Mouse (Mus musculus): ENCODE data around the gene Cks2.
A peak's percentile ranks its signal among the peaks of the same experiment; 100 is the strongest.
"Not testable (repeated sequence)": the region's sequence is repeated elsewhere in the genome, so short reads cannot be mapped to it uniquely, and the experiment has no call there.

Cks2 gene

DNA sequence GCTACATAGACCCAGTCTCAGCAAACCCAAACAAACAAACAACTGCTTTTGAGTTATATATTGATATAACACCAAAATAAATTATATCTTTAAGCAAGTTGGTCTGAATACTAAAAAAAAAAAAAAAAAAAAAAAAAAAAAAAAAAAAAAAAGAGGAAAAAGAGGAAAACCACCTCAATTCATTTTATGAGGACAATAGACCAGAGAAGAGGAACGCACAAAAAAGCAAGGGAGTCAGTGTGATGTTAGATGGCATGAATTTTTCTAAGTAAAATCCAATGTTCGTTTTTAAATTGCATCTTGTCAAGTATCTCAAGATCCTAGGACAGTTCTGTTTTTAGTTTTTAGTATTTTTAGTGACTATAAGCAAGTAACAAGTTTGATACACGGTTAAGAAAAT lies 3.6 kb upstream of the Cks2 start:
- DNase-seq, result no peak

DNA sequence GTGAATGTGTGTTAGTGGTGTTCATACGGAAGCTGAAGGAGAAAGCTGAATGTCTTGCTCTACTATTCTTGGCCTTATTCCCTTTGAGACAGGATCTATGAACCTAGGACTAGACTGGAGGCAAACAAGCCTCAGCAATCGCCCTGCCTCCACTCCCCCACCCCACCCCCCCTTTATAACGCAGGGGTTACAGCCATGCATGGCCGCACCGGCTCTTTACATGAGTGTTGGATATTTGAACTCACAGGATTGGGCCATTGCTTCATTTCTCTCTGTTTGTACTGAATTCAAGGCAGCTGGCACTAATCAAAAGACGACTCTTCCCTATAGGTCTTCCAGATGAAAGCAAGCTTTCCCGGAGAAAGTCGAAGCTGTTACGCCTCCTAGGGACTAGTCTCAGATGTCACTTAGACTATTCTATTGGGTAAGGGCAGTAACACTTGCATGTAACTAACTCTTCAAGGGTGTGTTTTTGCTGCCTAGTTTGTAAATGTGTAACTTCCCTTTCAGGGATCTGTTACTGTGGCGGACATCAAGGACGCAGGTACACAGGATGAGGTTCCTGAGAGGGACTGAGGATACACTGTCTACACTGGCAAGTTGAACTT lies 2.8 kb upstream of the Cks2 start:
- no peak for DNase-seq

DNA sequence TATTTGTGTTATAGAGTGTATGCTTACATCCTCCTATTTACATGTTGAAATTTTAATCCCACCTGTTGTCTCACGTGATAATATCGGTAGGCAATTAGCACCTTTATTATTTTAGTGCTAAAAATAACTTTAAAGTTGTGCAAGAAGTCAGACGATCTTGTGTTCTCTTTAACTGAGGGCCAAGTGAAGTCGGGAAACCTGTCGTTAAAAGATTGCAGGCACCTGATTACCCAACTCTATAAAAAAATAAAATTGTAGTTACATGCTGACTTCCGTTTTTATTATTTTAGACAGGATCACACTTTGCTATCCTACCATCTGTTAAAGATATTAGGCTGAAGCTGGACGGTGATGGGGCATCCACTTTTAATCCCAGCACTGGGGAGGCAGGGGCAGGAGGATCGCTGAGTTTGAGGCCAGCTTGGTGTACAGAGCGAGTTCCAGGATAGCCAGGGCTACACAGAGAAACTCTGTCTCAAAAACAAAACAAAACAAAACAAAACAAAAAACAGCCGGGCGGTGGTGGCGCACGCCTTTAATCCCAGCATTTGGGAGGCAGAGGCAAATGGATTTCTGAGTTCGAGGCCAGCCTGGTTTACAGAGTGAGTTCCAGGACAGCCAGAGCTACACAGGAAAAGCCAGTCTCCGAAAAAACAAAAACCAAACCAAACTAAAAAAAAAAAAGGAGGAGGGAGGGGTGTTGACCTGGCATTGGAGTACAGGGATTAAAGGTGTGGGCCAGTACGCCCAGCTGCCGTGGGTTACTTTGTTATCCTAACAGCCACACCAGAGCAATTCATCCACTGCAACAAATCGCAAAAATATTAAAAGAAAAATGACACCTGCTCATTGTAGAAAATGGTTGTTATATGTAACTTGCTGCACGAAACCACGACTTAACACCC lies 856 bp upstream of the Cks2 start:
- DNase-seq, result no peak

DNA sequence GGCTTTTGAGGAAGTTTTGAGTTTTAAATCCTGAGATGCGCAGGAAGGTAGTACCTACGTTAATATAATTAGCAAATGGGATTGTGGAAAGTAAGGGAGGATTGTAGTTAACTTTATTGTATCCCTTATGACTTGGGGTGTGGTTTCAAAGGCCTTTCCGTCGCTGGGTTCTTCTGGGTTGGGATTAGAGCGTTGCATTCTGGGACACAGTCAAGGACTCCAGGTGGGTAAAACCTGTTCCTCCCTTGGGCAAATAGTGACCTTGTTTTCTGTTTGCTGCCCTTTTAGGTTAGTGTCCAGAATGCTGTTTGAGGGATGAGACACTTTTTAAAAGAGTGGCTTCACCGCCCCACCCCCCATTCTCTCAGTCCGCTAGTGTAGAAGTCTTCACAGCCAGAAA lies 840 bp downstream of the Cks2 start:
- DNase-seq, result peak; percentile 14

DNA sequence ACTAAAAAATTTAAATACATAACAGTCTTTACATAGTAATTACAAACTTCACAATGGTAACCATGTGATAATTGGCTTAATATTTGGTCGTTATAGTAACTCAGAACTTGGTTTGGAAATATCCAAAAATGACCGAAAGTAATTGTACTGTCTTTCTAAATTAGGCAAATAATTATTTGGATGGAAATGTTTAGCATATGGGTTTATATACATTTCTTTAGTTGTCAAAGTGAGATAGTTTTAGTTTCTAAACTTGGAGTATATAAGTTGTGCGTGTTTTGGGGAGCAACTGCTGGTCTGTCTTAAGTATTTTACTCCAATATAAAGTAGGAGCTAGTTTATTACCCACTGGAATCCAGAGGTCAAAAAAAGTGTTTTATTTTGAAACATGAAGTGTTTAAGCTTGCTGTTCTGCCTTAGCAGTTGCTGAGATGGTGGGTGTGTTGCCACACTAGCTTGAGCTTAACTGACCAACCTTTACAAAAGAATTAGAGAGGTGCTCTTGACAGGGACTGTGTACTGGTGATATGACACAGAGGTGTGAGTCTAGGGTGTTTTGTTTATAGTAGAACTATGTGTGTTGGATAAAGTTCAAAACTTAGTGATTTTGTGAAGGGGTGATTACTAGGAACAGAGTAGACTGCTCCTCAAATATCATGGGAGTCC lies 1.5 kb downstream of the Cks2 start:
- no peak for DNase-seq

DNA sequence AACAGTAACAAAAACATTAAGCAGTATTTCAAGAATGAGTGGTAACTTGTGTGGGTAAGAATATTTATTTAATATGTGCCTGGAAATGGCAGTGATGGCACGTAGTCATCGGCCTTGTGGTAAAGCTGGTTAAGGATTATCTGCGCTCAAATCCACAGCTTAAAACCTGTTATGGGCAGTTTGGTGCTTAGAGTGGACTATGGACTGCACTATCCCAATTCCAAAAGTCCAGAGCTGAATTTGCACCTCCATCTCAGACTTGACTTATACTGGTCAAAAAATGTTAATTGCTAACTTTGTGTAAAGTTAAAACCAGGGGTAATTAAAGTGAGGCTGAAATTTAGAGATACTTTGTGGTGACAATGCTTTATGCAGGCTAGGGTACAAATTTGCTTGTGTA lies 2.7 kb downstream of the Cks2 start:
- no peak for DNase-seq

DNA sequence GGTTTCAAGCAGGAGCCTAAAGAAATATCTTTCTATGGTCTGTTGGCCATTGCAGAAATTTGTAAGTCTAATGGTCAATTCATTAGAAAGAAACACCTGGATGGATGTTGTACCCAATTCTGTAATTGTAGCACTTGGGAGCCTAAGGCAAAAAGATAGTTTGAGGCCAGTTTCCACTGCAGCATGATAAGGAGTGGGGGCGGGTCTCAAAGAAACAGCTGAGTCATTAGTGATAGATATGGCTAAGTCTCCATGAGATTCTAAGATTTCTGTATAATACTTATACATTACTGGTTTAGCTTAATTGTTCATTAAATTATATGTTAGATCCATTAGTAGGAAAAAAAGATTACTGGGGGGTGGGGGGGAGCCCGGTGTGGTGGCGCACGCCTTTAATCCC lies 3.2 kb downstream of the Cks2 start:
- DNase-seq, result no peak

DNA sequence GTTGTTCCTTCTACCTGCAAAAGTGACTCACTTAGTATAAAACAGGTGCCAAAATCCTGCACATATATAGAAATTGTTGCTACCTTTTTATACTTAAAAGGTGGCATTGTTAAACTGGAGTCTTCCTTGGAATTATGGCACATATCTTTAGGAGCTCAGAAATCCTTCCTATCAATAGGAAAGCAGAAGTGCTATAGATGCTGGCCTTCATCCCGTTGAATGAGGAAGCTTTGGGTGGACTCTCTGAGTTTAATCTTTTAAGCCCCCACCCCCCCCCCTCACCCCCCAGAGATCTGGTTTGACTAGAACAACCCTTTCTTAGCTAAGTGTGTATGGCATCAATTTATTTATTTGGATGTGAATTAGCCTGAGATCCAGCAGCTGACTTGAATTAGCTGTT lies 4.7 kb downstream of the Cks2 start:
- no peak for DNase-seq

DNA sequence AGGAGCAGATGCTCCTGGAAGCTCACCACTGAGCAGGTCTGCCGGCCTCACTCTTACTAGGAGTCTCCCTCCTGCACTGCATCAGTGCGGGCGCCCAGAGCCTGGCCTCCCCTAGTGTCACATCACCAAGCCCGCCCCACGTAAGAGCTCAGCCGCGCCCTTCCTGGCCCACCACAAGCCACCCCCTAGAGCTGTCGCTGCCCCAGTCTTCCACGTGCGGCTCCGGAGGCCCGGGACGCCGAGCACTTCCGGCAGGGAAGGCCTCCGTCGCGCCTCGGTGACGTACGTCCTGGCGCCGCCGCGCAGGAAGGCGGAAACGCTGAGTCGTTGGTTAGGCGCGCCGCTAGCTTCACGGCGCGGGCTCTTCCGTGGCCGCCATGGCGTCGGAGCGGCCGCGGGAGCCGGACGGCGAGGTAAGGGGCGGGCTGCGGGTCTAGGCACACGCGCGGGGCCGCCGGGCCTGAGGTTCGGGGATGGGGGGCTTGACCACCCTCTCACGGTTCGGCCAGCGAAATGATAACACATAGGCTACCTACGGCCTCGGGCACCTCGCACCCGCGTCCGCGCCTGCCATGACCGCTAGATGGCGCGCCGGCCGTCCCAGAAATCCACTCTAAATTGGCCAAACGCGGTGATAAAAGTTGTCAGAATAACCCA lies 6.5 kb downstream of the Cks2 start, which contains the start of gene Secisbp2:
Secisbp2 (plus strand) TSS at position 290 of the 657 bp plus-strand sequence.
- peak; percentile 95 for DNase-seq

DNA sequence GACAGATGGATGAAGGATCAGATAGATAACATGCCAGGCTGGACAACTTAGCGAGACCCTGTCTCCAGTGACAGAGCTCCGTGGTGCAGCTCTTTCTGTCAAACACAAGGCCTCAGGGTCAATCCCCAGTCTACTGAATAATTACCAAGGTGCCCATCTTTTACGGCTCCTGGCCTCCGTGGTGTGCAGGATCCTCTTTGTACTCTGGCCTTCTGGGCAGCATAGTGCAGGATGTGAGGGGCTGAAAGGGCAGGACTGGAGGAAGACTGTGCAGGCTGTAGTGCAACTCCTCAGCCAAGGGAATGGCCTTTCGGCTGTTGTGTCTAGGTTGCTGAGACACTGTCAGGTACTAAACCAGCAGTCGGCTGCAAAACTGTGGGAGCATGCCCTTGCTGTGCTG lies 8.1 kb downstream of the Cks2 start:
- no peak for DNase-seq

DNA sequence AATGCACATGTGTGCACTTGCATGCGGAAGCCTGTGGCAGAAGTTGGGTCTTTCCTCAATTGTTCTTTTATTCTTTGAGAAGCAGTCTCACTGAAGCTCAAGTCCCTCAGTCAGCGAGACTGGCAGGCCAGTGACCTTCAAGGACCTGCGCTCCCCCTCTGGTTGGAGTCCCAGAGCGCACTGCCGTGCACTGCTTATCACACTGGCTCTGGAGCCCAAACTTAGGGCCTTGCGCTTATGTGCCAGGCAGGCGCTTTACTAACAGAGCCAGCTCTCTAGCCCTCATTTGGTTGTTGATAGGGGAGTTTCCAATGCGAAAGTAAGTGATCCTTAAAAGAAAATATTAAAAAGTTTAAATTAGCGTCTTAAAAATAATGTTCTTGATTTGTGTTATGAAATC lies 8.9 kb downstream of the Cks2 start:
- no peak for DNase-seq

DNA sequence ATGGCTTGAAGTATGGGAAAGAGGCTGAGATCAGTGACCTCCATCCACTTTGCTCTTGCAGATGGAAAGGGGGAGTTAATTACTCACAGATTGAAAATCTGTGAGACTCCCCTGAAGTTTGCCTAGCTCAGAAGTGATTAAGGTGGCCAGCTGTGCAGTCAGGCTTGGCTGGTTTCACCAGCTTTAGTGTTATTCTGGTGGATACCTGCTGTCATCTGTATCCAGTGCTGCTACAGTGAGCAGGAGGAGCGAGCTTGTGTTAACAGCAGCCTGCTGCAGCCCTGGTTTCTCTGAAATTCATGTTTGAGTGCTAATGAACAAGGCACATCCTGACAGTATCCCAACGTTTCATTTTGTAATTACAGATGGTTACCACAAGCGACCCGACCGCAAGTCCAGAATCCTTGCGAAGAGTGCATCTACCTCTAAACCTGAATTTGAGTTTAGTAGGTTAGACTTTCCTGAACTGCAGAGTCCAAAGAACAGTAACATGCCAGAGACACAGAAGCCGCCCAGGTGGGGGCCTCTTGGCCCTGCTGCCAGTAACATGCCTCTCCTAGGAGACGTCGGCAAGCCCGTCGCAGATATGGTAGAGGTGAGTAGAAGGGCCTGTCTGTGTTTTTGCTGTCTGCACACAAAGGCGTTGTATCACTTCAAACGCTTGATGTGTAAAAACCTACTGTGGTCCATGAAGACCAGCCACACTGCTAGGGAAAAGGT lies 11.6 kb downstream of the Cks2 start:
- DNase-seq, result no peak

DNA sequence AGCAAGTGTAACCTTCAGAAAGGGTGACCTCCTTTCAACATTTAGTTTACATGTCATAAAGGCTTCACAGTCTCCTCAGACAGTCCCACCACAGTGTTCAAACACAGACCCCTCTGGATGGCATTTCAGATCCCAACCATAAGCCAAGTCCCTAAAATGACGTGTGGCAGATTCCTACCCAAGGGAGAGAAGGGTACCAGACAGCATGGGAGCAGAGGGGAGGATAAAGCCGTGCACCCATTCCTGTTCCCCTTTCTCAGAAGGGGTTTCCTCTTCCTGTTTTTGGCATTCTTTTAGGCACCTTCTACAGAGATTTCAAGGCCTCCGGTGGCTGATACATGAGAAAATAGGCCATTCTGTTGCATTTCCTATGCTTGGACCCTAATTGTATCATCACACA lies 13.1 kb downstream of the Cks2 start:
- no peak for DNase-seq

DNA sequence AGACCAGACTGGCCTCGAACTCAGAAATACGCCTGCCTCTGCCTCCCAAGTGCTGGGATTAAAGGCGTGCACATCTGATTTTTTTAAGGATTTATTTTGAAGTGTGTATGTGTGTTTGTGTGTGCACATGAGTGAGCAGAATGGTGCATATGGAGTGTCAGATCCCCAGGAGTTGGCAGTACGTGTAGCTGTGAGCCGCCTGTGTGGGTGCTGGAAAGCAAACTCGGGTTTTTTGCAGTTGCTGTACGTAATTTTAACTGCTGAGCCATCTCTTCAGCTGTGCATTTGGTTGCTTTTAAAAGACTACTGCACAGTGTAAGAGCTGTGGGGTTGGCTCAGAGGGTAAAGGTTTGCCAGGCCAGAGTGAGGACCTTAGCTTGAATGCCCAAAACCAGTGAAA lies 14.5 kb downstream of the Cks2 start:
- DNase-seq, result no peak

DNA sequence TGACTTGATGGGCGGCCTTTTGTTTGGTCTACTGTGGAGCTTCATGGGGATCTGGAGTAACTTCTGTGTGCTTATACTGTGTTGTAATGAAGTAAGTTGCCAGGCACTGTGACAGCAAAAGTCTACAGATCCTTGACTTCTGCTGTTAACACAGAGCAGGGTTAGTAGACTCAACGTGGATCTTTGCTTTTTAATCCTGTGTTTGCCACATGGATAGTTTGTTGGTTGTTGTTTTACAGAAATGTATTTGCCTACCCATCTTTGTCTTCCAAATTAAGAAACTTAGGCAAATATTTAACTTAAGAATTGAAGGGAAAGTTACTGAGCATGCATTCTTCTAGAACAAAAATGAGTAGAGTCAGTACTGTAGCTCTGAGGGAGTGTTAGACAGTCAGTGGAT lies 18.5 kb downstream of the Cks2 start:
- DNase-seq, result no peak

DNA sequence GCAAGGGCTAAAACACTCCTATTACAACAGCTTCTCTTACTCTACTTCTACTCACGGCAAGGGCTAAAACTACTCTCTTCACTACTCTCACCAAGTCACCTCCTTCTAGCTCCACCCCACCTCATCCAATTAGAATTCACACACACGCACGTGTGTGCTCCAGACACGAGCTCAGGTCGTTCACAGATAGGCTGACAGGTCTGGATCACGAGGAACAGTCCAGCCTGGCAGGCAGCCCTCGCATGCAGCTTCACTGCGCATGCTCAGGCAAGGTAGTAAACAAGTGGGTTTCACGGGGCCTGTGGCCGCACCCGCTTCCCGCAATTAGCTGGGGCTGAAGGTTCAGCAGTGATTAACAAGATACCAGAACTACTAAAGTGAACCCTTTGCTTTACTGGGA lies 23.2 kb downstream of the Cks2 start:
- not testable (repeated sequence) for DNase-seq

DNA sequence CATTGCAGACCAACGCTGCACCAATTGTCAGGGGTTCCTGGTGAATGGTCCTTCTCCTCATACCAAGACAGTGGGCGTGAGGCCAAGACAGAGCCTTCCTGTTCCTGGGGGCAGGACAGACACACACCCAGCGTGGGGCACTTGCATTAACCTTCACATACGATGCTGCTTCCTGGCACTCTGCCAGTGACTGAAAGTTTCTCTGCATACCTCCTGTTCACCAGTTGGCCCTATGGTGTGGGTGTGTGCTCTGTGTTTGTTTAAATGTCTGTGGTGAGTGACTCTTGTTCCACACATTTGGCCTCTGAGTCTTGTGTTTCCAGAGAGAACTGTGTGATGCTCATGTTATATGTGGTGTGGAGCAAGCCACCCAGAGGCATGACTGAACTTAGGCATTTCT lies 31.6 kb downstream of the Cks2 start:
- DNase-seq, result no peak

DNA sequence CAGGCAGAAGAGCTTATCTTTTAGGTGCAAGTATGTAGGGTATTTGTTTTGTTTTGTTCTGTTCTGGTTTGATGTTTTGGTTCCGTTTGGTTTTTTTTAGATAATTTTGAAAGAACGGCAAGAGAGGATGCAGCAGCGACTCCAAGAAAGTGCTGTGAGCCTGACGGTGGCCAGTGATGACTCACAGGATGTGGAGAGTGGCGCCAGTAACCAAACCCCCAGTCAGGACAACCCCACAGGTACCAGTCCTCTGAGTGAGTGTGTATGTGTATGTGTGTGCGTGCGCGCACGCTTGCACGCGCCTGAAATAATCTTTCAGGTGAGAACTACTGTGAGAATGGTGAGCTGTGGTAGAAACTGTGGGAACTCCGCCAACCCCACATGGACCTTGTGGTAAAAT lies 32.0 kb downstream of the Cks2 start:
- DNase-seq, result no peak

DNA sequence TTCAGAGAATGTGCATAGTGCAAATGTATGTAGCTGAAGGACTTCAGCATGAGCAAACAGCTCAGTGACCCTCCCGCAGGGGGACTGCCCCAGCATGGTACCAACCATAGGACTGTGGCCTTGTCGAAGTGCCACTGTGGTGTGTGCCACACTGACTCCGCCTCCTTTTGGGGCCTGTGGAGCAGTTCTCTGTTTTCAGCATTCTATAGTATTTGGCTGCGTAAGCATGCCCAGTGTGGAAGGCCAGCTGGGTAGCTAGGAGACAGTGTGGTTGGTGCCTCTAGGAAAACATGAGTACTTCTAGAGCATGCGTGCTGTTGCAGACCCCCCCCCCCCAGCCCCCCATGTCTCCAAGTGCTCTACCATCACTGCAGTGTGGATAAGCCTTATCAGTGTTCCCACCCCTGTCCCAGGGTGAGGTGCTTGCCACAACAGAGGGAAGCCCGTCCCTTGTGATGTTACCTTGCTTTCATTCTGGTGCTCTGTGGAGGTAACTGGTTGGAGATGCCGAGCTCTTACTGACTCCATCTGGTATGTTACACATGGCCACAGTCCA lies 32.7 kb downstream of the Cks2 start:
- DNase-seq, result no peak

DNA sequence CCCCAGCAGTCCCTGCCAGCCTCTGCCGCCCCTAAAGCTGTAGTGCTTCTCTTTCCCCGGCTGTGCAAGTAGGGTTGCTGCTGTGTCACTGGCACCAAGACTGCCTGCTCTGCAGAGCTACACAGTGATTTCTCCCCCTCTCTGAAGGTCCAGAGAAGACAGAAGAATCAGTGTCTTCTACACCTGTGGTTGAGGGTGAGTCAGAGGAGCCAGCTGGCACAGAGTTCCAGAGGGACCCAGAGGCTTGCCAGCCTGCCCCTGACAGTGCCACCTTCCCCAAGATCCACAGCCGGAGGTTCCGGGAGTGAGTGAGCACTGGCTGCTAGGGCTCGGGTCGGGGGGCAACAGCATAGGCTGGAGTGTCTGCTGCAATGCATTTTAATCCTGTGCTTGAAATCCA lies 33.7 kb downstream of the Cks2 start:
- DNase-seq, result no peak

DNA sequence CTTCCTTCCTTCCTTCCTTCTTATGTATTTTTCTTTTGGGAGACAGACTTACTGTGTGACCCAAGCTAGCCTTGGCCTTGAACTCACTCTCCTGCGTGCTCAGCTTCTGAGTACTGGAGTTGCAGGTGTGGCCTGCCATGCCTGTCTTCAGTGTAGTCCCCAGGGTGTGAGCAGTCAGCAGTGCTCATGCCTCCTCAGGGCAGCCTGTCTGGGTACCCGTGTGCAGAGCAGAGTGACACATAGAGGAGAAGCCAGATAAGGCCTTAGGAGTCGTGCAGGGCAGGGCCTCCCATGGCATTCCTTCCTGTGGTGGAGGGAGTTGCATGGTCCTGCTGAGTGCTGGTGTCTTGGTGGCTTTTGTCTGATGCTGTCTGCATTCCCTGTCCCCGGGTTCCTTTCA lies 34.3 kb downstream of the Cks2 start:
- no peak for DNase-seq

DNA sequence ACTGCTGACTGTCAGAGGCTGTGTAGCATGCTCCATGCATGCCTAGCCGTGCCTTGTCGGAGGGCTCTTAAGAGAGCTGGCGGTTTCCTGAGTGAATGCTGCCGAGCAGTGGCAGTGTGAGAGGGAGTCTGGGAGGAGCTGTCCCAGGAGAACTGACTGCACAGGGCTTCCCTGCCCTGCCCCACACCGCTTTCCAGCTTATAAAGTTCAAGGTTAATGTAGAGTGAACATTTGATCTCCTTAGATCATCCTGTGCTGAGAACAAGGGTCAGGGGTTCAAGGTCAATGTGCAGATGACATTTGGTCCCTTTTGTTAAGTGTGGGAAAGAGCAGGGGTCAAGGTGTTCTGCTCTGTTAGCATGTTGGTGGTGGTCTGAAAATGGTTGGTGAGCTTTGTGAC lies 36.0 kb downstream of the Cks2 start:
- DNase-seq, result no peak

DNA sequence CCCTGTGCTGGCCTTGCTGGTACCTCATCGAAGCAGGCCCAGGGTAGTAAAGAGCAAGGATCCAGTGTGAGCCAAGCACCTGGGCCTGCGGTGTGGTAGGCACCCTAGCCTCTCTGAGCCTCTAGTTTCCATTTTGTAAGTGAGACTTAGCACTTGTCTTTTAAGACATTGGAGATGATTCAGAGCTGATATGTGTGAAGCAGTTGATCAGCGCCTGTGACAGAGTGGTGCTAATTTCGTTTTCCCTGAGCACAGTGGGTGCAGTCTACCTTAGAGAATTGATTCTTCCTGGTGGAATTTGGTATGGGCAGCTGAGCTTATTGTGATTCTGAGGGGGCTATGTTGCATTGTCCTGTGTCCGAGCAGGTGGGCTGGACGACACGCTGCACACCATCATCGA lies 36.6 kb downstream of the Cks2 start:
- no peak for DNase-seq
